Mouse (Mus musculus): Measurements from ENCODE around the gene Mrps35. TPM values are rescaled to one million over a fixed set of nuclear protein-coding genes. Genes with fewer than 3 reads are reported as not detected.

Mrps35 gene
- polyA plus RNA-seq, 1 experiment from 2014 or later = 89.3 TPM

DNA sequence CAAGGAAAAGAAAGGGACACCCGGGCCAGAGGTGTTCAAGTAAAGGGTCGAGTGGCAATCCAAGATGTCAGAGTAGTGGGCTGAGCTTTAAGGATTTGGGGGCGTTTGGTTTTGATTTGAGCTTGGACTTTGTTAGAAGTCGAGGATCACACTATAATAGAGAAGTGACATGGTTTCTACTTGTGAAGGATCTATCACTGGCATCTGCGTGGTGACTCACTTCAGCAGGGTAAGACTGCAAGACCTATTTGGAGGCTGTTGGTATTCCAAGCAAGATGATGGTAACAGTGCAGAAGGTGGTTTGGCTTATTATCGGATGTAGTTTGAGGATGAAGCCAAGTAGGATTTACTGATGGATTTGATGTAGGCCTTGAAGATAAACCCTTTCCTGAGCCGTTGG, 1.1 kb downstream of the Mrps35 start:
- peaks cover 32% of the 10 kb centered on the region for H3K36me3 ChIP-seq (ENCODE audit: control insufficient read depth, insufficient read depth, low read length)
- peak overlapping the region; percentile 64 for H3K4me2 ChIP-seq (ENCODE audit: low read depth, low read length)
- no peaks in the 10 kb centered on the region for H3K9me3 ChIP-seq (ENCODE audit: control insufficient read depth, low read length)
- H3K27me3 ChIP-seq (replicated peaks; ENCODE audit: control insufficient read depth, insufficient read depth, low read length) = no peaks in the 10 kb centered on the region
- ATAC-seq (ENCODE audit: low read depth) (no peak), DNase-seq (ENCODE audit: low spot score) (no peak)
- H3K27ac ChIP-seq (replicated peaks; ENCODE audit: low read depth, low read length) = no peak overlapping the region
- H3K4me1 ChIP-seq (ENCODE audit: control insufficient read depth, insufficient read depth, low read length) = peaks cover 13% of the 10 kb centered on the region; the same call in 1 of the 2 replicates
- H3K4me3 ChIP-seq (ENCODE audit: low read depth, low read length) = peak overlapping the region; percentile 95
- H3K9ac ChIP-seq (ENCODE audit: low read depth, low read length) = peak overlapping the region; percentile 94
- 40% methylated on average over 7 of the region's 7 CpGs for WGBS

DNA sequence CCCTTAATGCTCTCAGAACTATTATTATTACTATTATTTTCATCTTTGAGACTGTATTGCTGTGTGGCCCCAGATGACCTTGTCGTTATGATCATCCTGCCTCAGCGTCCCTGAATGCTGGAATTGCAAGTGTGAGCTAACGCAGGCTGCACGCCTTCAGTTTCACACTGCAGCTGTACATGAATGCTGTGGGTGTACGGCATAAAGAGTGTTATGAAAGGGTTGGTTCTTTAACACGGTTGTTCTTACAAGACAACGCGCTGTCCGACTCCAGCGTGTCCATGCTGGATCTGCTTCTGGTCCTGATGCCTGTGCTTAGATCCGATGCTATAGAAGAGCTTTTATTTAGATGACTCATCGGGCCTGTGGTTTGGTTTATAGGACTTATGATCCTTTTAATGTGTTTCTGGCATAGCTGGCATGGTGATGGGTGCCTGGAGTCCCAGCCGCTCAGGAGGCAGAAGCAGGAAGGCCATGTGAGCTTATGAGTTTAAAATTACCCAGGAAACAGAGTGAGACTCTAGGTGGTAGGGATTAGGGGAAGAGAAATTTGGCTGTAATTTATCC, 6.8 kb downstream of the Mrps35 start:
- ATAC-seq (ENCODE audit: low read depth) = no peak
- no peak overlapping the region for H3K4me2 ChIP-seq (ENCODE audit: low read depth, low read length)
- H3K27me3 ChIP-seq (replicated peaks; ENCODE audit: control insufficient read depth, insufficient read depth, low read length) = no peaks in the 10 kb centered on the region
- H3K4me3 ChIP-seq (ENCODE audit: low read depth, low read length) = no peak overlapping the region
- H3K27ac ChIP-seq (replicated peaks; ENCODE audit: low read depth, low read length) = no peak overlapping the region
- H3K9me3 ChIP-seq (ENCODE audit: control insufficient read depth, low read length) = no peaks in the 10 kb centered on the region
- 94% methylated on average over 13 of the region's 13 CpGs for WGBS
- no peak overlapping the region for H3K9ac ChIP-seq (ENCODE audit: low read depth, low read length)
- peaks cover 83% of the 10 kb centered on the region for H3K36me3 ChIP-seq (ENCODE audit: control insufficient read depth, insufficient read depth, low read length)
- no peak for DNase-seq (ENCODE audit: low spot score)
- peaks cover 1% of the 10 kb centered on the region; the same call in 1 of the 2 replicates for H3K4me1 ChIP-seq (ENCODE audit: control insufficient read depth, insufficient read depth, low read length)

DNA sequence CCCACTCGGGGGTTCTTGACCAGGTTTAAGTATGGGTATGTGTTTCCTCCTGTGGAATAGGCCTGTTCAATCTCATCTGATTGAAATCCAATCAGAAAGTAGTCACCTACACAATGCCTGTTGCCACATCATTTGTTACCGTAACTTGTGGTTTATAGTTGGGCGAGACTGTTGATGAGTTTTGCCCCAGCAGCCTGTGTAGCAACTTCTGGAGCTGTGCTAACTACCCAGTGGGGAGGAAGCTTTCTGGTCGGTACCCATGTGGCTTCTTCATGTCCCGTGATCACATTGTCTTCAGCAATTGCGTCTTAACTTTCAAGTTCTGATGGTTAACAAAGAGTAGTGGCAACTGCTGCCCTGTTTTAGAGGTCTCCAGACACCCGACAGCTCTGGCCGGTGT, 9.1 kb downstream of the Mrps35 start:
- Histone ChIP-seq H3K4me2 (ENCODE audit: low read depth, low read length) (no peak overlapping the region), H3K9me3 (ENCODE audit: control insufficient read depth, low read length) (no peaks in the 10 kb centered on the region), H3K4me1 (ENCODE audit: control insufficient read depth, insufficient read depth, low read length) (no peaks in the 10 kb centered on the region), H3K9ac (ENCODE audit: low read depth, low read length) (no peak overlapping the region), H3K27me3 (replicated peaks; ENCODE audit: control insufficient read depth, insufficient read depth, low read length) (no peaks in the 10 kb centered on the region), H3K4me3 (ENCODE audit: low read depth, low read length) (no peak overlapping the region), H3K36me3 (ENCODE audit: control insufficient read depth, insufficient read depth, low read length) (peaks cover 94% of the 10 kb centered on the region), H3K27ac (replicated peaks; ENCODE audit: low read depth, low read length) (no peak overlapping the region)
- ATAC-seq (ENCODE audit: low read depth) (no peak), DNase-seq (ENCODE audit: low spot score) (no peak)
- WGBS = 89% methylated on average over 8 of the region's 8 CpGs

GRCm38 (mm10) chr6:147052440-147052839, 9.9 kb downstream of the Mrps35 start:
- H3K4me1 ChIP-seq (ENCODE audit: control insufficient read depth, insufficient read depth, low read length) = no peaks in the 10 kb centered on the region
- 94% methylated on average over 9 of the region's 9 CpGs for WGBS
- H3K27ac ChIP-seq (replicated peaks; ENCODE audit: low read depth, low read length) = no peak overlapping the region
- DNase-seq (ENCODE audit: low spot score) = no peak
- H3K9ac ChIP-seq (ENCODE audit: low read depth, low read length) = no peak overlapping the region
- no peaks in the 10 kb centered on the region for H3K9me3 ChIP-seq (ENCODE audit: control insufficient read depth, low read length)
- peaks cover 94% of the 10 kb centered on the region for H3K36me3 ChIP-seq (ENCODE audit: control insufficient read depth, insufficient read depth, low read length)
- no peak for ATAC-seq (ENCODE audit: low read depth)
- H3K4me3 ChIP-seq (ENCODE audit: low read depth, low read length) = no peak overlapping the region
- no peak overlapping the region for H3K4me2 ChIP-seq (ENCODE audit: low read depth, low read length)
- no peaks in the 10 kb centered on the region for H3K27me3 ChIP-seq (replicated peaks; ENCODE audit: control insufficient read depth, insufficient read depth, low read length)

GRCm38 (mm10) chr6:147053785-147054646, 11.5 kb downstream of the Mrps35 start:
- no peaks in the 10 kb centered on the region for H3K9me3 ChIP-seq (ENCODE audit: control insufficient read depth, low read length)
- no peak overlapping the region for H3K9ac ChIP-seq (ENCODE audit: low read depth, low read length)
- H3K4me3 ChIP-seq (ENCODE audit: low read depth, low read length) = no peak overlapping the region
- peaks cover 87% of the 10 kb centered on the region for H3K36me3 ChIP-seq (ENCODE audit: control insufficient read depth, insufficient read depth, low read length)
- H3K27me3 ChIP-seq (replicated peaks; ENCODE audit: control insufficient read depth, insufficient read depth, low read length) = no peaks in the 10 kb centered on the region
- no peak overlapping the region for H3K27ac ChIP-seq (replicated peaks; ENCODE audit: low read depth, low read length)
- no peaks in the 10 kb centered on the region for H3K4me1 ChIP-seq (ENCODE audit: control insufficient read depth, insufficient read depth, low read length)
- ATAC-seq (ENCODE audit: low read depth) = no peak
- 74% methylated on average over 19 of the region's 19 CpGs for WGBS
- no peak for DNase-seq (ENCODE audit: low spot score)
- no peak overlapping the region for H3K4me2 ChIP-seq (ENCODE audit: low read depth, low read length)

GRCm38 (mm10) chr6:147055374-147055977, 12.9 kb downstream of the Mrps35 start:
- no peak overlapping the region for H3K4me2 ChIP-seq (ENCODE audit: low read depth, low read length)
- no peak for DNase-seq (ENCODE audit: low spot score)
- H3K4me1 ChIP-seq (ENCODE audit: control insufficient read depth, insufficient read depth, low read length) = no peaks in the 10 kb centered on the region
- H3K4me3 ChIP-seq (ENCODE audit: low read depth, low read length) = no peak overlapping the region
- WGBS = 74% methylated on average over 10 of the region's 10 CpGs
- H3K27ac ChIP-seq (replicated peaks; ENCODE audit: low read depth, low read length) = no peak overlapping the region
- no peaks in the 10 kb centered on the region for H3K27me3 ChIP-seq (replicated peaks; ENCODE audit: control insufficient read depth, insufficient read depth, low read length)
- 0 out of 2 replicates have a peak, but pooled peaks have one; percentile 53 for ATAC-seq (ENCODE audit: low read depth)
- no peak overlapping the region for H3K9ac ChIP-seq (ENCODE audit: low read depth, low read length)
- no peaks in the 10 kb centered on the region for H3K9me3 ChIP-seq (ENCODE audit: control insufficient read depth, low read length)
- H3K36me3 ChIP-seq (ENCODE audit: control insufficient read depth, insufficient read depth, low read length) = peaks cover 80% of the 10 kb centered on the region

GRCm38 (mm10) chr6:147059326-147059725, 16.8 kb downstream of the Mrps35 start:
- peaks cover 72% of the 10 kb centered on the region for H3K36me3 ChIP-seq (ENCODE audit: control insufficient read depth, insufficient read depth, low read length)
- H3K4me3 ChIP-seq (ENCODE audit: low read depth, low read length) = no peak overlapping the region
- peaks cover 8% of the 10 kb centered on the region; the same call in 1 of the 2 replicates for H3K4me1 ChIP-seq (ENCODE audit: control insufficient read depth, insufficient read depth, low read length)
- DNase-seq (ENCODE audit: low spot score) (no peak), ATAC-seq (ENCODE audit: low read depth) (no peak)
- no peak overlapping the region for H3K9ac ChIP-seq (ENCODE audit: low read depth, low read length)
- no peak overlapping the region for H3K27ac ChIP-seq (replicated peaks; ENCODE audit: low read depth, low read length)
- H3K27me3 ChIP-seq (replicated peaks; ENCODE audit: control insufficient read depth, insufficient read depth, low read length) = no peaks in the 10 kb centered on the region
- H3K9me3 ChIP-seq (ENCODE audit: control insufficient read depth, low read length) = no peaks in the 10 kb centered on the region
- 65% methylated on average over 7 of the region's 7 CpGs for WGBS
- H3K4me2 ChIP-seq (ENCODE audit: low read depth, low read length) = no peak overlapping the region

- DNase-seq (ENCODE audit: low spot score) (no peak), ATAC-seq (ENCODE audit: low read depth) (peak; percentile 83)
- H3K36me3 ChIP-seq (ENCODE audit: control insufficient read depth, insufficient read depth, low read length) = peaks cover 67% of the 10 kb centered on the region
- no peak overlapping the region for H3K4me3 ChIP-seq (ENCODE audit: low read depth, low read length)
- no peaks in the 10 kb centered on the region for H3K9me3 ChIP-seq (ENCODE audit: control insufficient read depth, low read length)
- H3K4me2 ChIP-seq (ENCODE audit: low read depth, low read length) = no peak overlapping the region
- no peaks in the 10 kb centered on the region for H3K27me3 ChIP-seq (replicated peaks; ENCODE audit: control insufficient read depth, insufficient read depth, low read length)
- peaks cover 8% of the 10 kb centered on the region; the same call in 1 of the 2 replicates for H3K4me1 ChIP-seq (ENCODE audit: control insufficient read depth, insufficient read depth, low read length)
- no peak overlapping the region for H3K9ac ChIP-seq (ENCODE audit: low read depth, low read length)
- H3K27ac ChIP-seq (replicated peaks; ENCODE audit: low read depth, low read length) = no peak overlapping the region
- 74% methylated on average over 9 of the region's 9 CpGs for WGBS
Measured at GRCm38 (mm10) chr6:147061630-147062029, 19.1 kb downstream of the Mrps35 start.
